Comparison of ENCODE assay signal across 14 mouse cellular contexts in the genomic region with DNA sequence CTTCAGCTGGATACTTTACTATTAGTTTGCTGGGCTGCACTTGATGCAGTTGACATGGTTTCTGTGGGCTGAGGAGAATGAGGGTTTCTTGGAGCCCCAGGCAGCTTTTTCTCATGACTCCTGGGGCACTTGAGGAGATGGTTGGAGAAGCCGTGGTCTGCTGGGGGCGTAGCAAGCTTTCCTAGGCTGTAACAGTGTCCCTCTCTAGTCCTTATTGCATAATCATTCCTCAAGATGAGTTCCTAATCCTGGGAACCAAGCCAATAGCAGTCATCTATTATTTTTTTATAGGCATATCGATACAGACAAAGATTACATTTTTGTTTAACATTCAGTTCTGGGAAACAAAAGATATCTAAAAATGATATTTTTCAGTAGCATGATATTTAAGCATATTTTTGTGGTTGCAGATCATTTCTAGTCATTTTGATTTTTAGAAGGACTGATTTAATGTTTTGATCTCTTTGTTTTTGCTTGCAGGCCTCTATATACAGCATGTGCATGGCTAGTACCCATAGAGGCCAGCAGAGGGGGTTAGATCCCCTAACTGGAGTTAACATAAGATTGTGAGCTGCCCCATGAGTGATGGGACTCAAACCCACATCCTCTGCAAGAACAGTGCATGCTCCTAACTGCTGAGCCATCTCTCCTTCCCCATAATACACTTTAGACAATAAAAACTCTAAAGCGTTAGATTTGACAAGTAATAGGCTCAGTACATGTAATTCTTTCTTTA. TPM values are rescaled to one million over a fixed set of nuclear protein-coding genes. Genes with fewer than 3 reads are reported as not detected.
A peak's percentile ranks its signal among the peaks of the same experiment; 100 is the strongest.
DNase-seq lines count a peak whose midpoint lies in the region; ATAC-seq and TF ChIP-seq lines count a peak whose summit lies in the region.
"Had no signal": no experiment of that assay in that cellular context is flagged by ENCODE, and none has a peak within 500 bp of the region (broad histone marks: within the 10 kb centered on the region; RNA-seq: fewer than 3 reads in every experiment).

No protein-coding gene starts in this region.

- intact Hi-C loops in gastrocnemius, adult 2 months (cut with DNase I), result no loop called here
- intact Hi-C loops in gastrocnemius, postnatal 14 days (cut with DNase I; ENCODE audit: low total_unique reads), result no loop called here

- no peak overlapping the region for H3K4me2 ChIP-seq in hindbrain, embryonic 14.5 days (replicated peaks)
- H3K4me2 ChIP-seq: heart, embryonic 15.5 days; intestine, embryonic 15.5 days; limb, embryonic 12.5 days; neural tube, embryonic 12.5 days had no signal

- no peak for ATAC-seq in hindbrain, embryonic 14.5 days (ENCODE audit: low FRiP score)
- ATAC-seq: intestine, embryonic 15.5 days had no signal

- 73% methylated on average over 4 of the region's 4 CpGs for WGBS in lung, adult 2 months
- 92% methylated on average over 4 of the region's 4 CpGs for WGBS in hindbrain, embryonic 14.5 days

- no peak overlapping the region for H3K4me3 ChIP-seq in gastrocnemius, adult 2 months
- H3K4me3 ChIP-seq in lung, adult 2 months (replicated peaks; ENCODE audit: extremely low read depth, low read depth, low read length), result no peak overlapping the region
- H3K4me3 ChIP-seq in hindbrain, embryonic 14.5 days (replicated peaks; ENCODE audit: low read length), result no peak overlapping the region
- H3K4me3 ChIP-seq: heart, embryonic 15.5 days; intestine, embryonic 15.5 days; limb, embryonic 12.5 days; neural tube, embryonic 12.5 days had no signal

- H3K27me3 ChIP-seq in hindbrain, embryonic 14.5 days (ENCODE audit: control insufficient read depth, insufficient read depth, low read length), result no peaks in the 10 kb centered on the region
- H3K27me3 ChIP-seq: heart, embryonic 15.5 days; intestine, embryonic 15.5 days; limb, embryonic 12.5 days; neural tube, embryonic 12.5 days had no signal

- peak; percentile 39 for TF ChIP-seq CTCF in gastrocnemius, adult 2 months (IDR thresholded peaks at IDR 0.05)
- TF ChIP-seq CTCF in lung, adult 2 months (IDR thresholded peaks at IDR 0.05; ENCODE audit: insufficient read depth, low read length), result no peak

- DNase-seq in gastrocnemius, adult 2 months, result no peak
- DNase-seq in gastrocnemius, postnatal 14 days, result no peak
- peak; percentile 5 for DNase-seq in lung, postnatal 10 days
- DNase-seq in lung, adult 2 months, result no peak
- peak; percentile 57 for DNase-seq in ZHBTc4 (ENCODE audit: low read depth, low spot score)
- DNase-seq in thymus, postnatal 36 days, result peak; percentile 8 to 16
- no peak for DNase-seq in cerebellum, postnatal 14 days
- no peak for DNase-seq in hindbrain, embryonic 14.5 days (ENCODE audit: low spot score)
- DNase-seq: adrenal gland, postnatal 25 days; right cerebral cortex, adult 18-20 months had no signal

- H3K27ac ChIP-seq in gastrocnemius, adult 2 months, result no peak overlapping the region; the same call in 1 of the 2 replicates
- no peak overlapping the region for H3K27ac ChIP-seq in hindbrain, embryonic 14.5 days
- H3K27ac ChIP-seq: heart, embryonic 15.5 days; intestine, embryonic 15.5 days; limb, embryonic 12.5 days; neural tube, embryonic 12.5 days had no signal

- H3K36me3 ChIP-seq in hindbrain, embryonic 14.5 days (replicated peaks; ENCODE audit: control insufficient read depth, insufficient read depth), result peaks cover 12% of the 10 kb centered on the region; the same call in 1 of the 2 replicates
- H3K36me3 ChIP-seq: intestine, embryonic 15.5 days; neural tube, embryonic 12.5 days had no signal

- no peak overlapping the region for H3K9ac ChIP-seq in hindbrain, embryonic 14.5 days
- H3K9ac ChIP-seq: heart, embryonic 15.5 days; intestine, embryonic 15.5 days; limb, embryonic 12.5 days; neural tube, embryonic 12.5 days had no signal

- H3K4me1 ChIP-seq in lung, adult 2 months (ENCODE audit: control insufficient read depth, insufficient read depth, low read length), result peaks cover 3% of the 10 kb centered on the region
- H3K4me1 ChIP-seq in hindbrain, embryonic 14.5 days (replicated peaks; ENCODE audit: control insufficient read depth, insufficient read depth, low read length), result no peaks in the 10 kb centered on the region
- H3K4me1 ChIP-seq: intestine, embryonic 15.5 days; limb, embryonic 12.5 days; neural tube, embryonic 12.5 days had no signal

- H3K9me3 ChIP-seq in hindbrain, embryonic 14.5 days (ENCODE audit: control insufficient read depth, low read length), result no peaks in the 10 kb centered on the region
- H3K9me3 ChIP-seq: heart, embryonic 15.5 days; intestine, embryonic 15.5 days; limb, embryonic 12.5 days; neural tube, embryonic 12.5 days had no signal

- TF ChIP-seq POLR2A in lung, adult 2 months (IDR thresholded peaks at IDR 0.05; ENCODE audit: borderline replicate concordance, extremely low read depth, low read depth, low read length), result no peak

RNA-seq across cellular contexts. Expression of gene Atxn2, which starts 55.1 kb away (rescaled TPM):
- 100 to 1,000 TPM in 1 of 2 experiments, 10 to 100 TPM in 1; 94.6 to 117 TPM for total RNA-seq in gastrocnemius, adult 2 months (2021)
- 100 to 1,000 TPM; 112 to 122 TPM for total RNA-seq in gastrocnemius, postnatal 14 days (2021)
- 107 and 108 TPM in 2 replicates for polyA plus RNA-seq in lung, adult 2 months (2012; rRNA removed)
- 81.6 and 90.5 TPM in 2 replicates for polyA plus RNA-seq in hindbrain, embryonic 14.5 days (2014; fragmentation: Nextera tagmentation; extraction: Ambion mirVana)

Comparison
In these comparisons a context has a peak if more than half of its experiments do, and no peak if none do; other contexts are left out.
1. DNase-seq: peak in lung, postnatal 10 days (single experiment), ZHBTc4 (single experiment) and thymus, postnatal 36 days (2 of 2); none in gastrocnemius, adult 2 months (single experiment), gastrocnemius, postnatal 14 days (single experiment), lung, adult 2 months (single experiment), cerebellum, postnatal 14 days (0 of 2) and hindbrain, embryonic 14.5 days (single experiment).